ENCODE assay signal across 20 mouse cellular contexts in the genomic region with DNA sequence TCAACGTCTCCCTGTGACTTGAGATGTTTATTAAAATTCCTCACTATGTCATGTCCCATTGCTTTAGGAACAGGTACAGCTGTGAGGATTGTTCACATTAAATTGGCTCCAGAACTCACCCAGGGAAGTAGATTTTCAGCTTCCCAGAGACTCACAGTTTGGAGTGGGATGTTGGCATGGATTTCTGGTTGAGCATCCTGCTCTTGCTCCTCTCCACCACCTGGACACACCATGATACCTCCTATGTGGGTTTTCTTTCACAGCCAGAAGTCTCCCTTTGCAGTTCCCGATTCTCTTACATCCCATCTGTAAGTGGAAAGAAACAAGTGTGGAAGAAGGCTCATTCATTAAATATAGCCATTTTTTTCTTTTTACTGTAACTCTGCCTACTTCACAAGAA.
DNase-seq lines count a peak whose midpoint lies in the region; ATAC-seq lines count a peak whose summit lies in the region.
"Had no signal": no experiment of that assay in that cellular context is flagged by ENCODE, and none has a peak within 500 bp of the region (broad histone marks: within the 10 kb centered on the region; RNA-seq: fewer than 3 reads in every experiment).

No protein-coding gene starts in this region.

- DNase-seq in cerebellum, postnatal 4 days (ENCODE audit: low spot score in 2 of 2), result no peak
- peak; percentile 35 for DNase-seq in right cerebral cortex, adult 18-20 months
- no peak for DNase-seq in right cerebral cortex, postnatal 4 days
- DNase-seq in cerebellum, postnatal 10 days, result peak; percentile 19 to 42
- no peak for DNase-seq in gastrocnemius, adult 18-20 months (ENCODE audit: low spot score)
- DNase-seq in adrenal gland, postnatal 25 days, result no peak
- DNase-seq: adrenal gland, adult 8-10 months; gastrocnemius, postnatal 14 days; heart, adult 18-20 months; kidney, adult 8-10 months; kidney, postnatal 10 days; liver, embryonic 13.5 days; lung, adult 2 months; lung, postnatal 14 days; thymus, adult 18-20 months; thymus, postnatal 36 days had no signal

- peak; percentile 87; the same call in 1 of the 2 replicates for ATAC-seq in cerebellum, adult (ENCODE audit: insufficient number of reproducible peaks, low FRiP score, low TSS enrichment)
- ATAC-seq: activated CD4-positive, CD25-positive, alpha-beta regulatory T cell, adult 4 months; forebrain, embryonic 14.5 days; midbrain, embryonic 13.5 days had no signal

Comparison
In these comparisons a context has a peak if more than half of its experiments do, and no peak if none do; other contexts are left out.
1. DNase-seq: peak in right cerebral cortex, adult 18-20 months (single experiment) and cerebellum, postnatal 10 days (2 of 2); none in cerebellum, postnatal 4 days (0 of 2), right cerebral cortex, postnatal 4 days (single experiment), gastrocnemius, adult 18-20 months (single experiment) and adrenal gland, postnatal 25 days (single experiment).